Mouse (Mus musculus) heart, postnatal 0 days (tissue): ENCODE measurements at regions not wholly inside any gene's neighbourhood (a gene's known extent, or its start where the extent isn't known, plus 50 kb on each side); places are given as distances from the start of the nearest gene placed in this dataset.

Experiments used
- CTCF ChIP-seq: IDR thresholded peaks from 2 replicates; pipeline ENCODE4 v1.5.1; 2016; ENCODE audit warnings: antibody characterized with exemption, control low read depth, low read depth
- EP300 ChIP-seq: IDR thresholded peaks from 2 replicates; pipeline ENCODE4 v1.6.1; 2016; ENCODE audit warnings: antibody characterized with exemption, low read depth

DNA sequence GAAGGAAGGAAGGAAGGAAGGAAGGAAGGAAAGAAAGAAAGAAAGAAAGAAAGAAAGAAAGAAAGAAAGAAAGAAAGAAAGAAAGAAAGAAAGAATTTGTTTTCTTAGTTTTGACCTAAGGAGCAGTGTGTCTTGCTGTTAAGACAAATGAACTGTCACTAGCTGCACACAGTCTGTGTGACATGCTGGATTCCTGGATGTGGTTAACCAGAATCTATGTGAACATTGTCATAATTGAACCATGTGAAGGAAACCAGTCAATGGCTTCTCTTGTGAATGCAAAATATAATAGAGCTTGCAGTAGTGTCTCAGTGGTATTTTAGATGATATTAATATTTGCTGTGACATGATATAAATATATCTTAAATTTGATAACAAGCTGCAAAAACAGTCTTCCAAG, 427.8 kb upstream of the Ptger4 start:
- TF ChIP-seq CTCF (no peak), EP300 (no peak)
